Mouse (Mus musculus) CH12.LX (cell line): Measurements from ENCODE around the gene March10.
A peak's percentile ranks its signal among the peaks of the same experiment; 100 is the strongest.

ENCODE experiments used
- CHD2 ChIP-seq: IDR thresholded peaks from 2 replicates; pipeline ENCODE4 v1.6.1; 2011; ENCODE audit warnings: low read length, improper control_type of control experiment
- CTCF ChIP-seq, 2 experiments: IDR thresholded peaks in 1 of 2; conservative IDR thresholded peaks in 1 of 2; 2 replicates each; pipeline ENCODE4 v1.5.1; 2011 to 2012; ENCODE audit warnings: low read depth in 2 of 2, low read length in 2 of 2, improper control_type of control experiment in 1 of 2, inconsistent platforms in 1 of 2, mild to moderate bottlenecking in 1 of 2, moderate library complexity in 1 of 2
- E2F4 ChIP-seq: IDR thresholded peaks from 2 replicates; pipeline ENCODE4 v1.6.1; 2011; ENCODE audit warnings: low read depth, low read length, improper control_type of control experiment; ENCODE audit not compliant: insufficient replicate concordance
- EP300 ChIP-seq: IDR thresholded peaks from 2 replicates; pipeline ENCODE4 v1.6.1; 2011; ENCODE audit warnings: low read length, improper control_type of control experiment
- ETS1 ChIP-seq: conservative IDR thresholded peaks from 2 replicates; pipeline ENCODE4 v1.6.1; 2012; ENCODE audit warnings: low read depth, mild to moderate bottlenecking, inconsistent platforms, low read length, improper control_type of control experiment, moderate library complexity
- JUN ChIP-seq: IDR thresholded peaks from 2 replicates; pipeline ENCODE4 v1.6.1; 2011; ENCODE audit warnings: low read depth, mild to moderate bottlenecking, low read length, improper control_type of control experiment, moderate library complexity; ENCODE audit not compliant: insufficient read depth
- PAX5 ChIP-seq: IDR thresholded peaks from 2 replicates; pipeline ENCODE4 v1.6.1; 2012; ENCODE audit warnings: low read length, inconsistent platforms, mixed read lengths
- POLR2A ChIP-seq: IDR thresholded peaks from 2 replicates; pipeline ENCODE4 v1.6.1; 2011; ENCODE audit warnings: low read depth, mild to moderate bottlenecking, improper control_type of control experiment, low read length
- RAD21 ChIP-seq: IDR thresholded peaks from 2 replicates; pipeline ENCODE4 v1.6.1; 2011; ENCODE audit warnings: low read depth, mild to moderate bottlenecking, low read length, improper control_type of control experiment, moderate library complexity
- TCF12 ChIP-seq: IDR thresholded peaks from 2 replicates; pipeline ENCODE4 v1.6.1; 2014; ENCODE audit warnings: low read depth, mild to moderate bottlenecking, inconsistent platforms, low read length, improper control_type of control experiment
- USF2 ChIP-seq: conservative IDR thresholded peaks from 2 replicates; pipeline ENCODE4 v1.6.1; 2011; ENCODE audit warnings: low read depth, low read length, improper control_type of control experiment
- ZKSCAN1 ChIP-seq: IDR thresholded peaks from 2 replicates; pipeline ENCODE4 v1.6.1; 2012; ENCODE audit warnings: low read depth, inconsistent platforms, low read length, improper control_type of control experiment, borderline replicate concordance
- ZMIZ1 ChIP-seq: IDR thresholded peaks from 2 replicates; pipeline ENCODE4 v1.6.1; 2012; ENCODE audit warnings: low read depth, mild to moderate bottlenecking, inconsistent platforms, low read length, improper control_type of control experiment

DNA sequence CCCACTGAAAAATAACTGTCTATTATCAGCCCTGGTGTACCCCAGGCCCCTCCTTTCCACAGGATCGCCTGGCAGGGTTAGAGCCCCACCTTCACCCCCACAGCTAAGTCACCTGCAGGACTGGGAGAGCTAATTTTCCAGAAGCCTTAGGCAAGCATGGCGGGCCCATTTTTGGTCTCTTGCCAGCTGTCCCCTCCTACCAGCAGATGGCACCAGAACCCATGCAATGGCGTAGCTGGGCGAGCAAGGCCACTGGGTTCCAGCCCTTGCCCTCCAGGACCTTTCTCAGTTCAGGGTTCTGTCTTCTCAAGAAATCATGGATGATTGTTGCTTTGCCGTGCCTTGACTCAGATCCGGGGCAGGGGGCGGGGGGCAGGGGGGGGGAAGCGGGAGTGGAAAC, 124.1 kb downstream of the March10 start:
- no peak for TF ChIP-seq ZMIZ1
- TF ChIP-seq CTCF (conservative IDR thresholded peaks at IDR 0.05 in 1 of 2, IDR thresholded peaks at IDR 0.05 in 1 of 2; ENCODE audit: low read depth in 2 of 2, low read length in 2 of 2), result peak; percentile 60 to 93
- TF ChIP-seq RAD21, result peak; percentile 91
- no peak for TF ChIP-seq E2F4
- TF ChIP-seq ZKSCAN1, result no peak
- no peak for TF ChIP-seq EP300
- TF ChIP-seq JUN, result no peak
- no peak for TF ChIP-seq POLR2A
- no peak for TF ChIP-seq CHD2
- TF ChIP-seq USF2, result no peak
- no peak for TF ChIP-seq ETS1
- 0 out of 2 replicates have a peak, but pooled peaks have one; percentile 13 for TF ChIP-seq TCF12
- no peak for TF ChIP-seq PAX5
